Mouse (Mus musculus): ENCODE measurements around the gene Fbxo48.

DNA sequence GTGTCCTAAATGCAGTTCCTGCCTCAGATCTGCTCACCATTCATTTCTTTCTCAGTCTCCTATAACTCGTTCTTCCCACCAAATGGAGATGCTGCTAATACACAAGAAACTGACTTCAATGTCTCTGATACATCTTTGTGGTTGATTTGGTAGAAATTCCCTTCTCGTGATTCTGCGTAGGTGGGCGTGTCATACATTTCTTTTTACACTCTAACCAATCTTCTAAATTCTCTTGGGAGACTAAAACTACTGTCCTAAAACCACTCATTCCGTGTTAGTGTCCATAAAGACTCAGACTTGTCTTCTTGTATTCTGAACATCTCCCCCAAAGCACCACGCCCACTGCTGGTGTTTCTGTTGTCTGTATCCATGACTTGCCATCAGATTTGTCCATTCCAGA, 5.9 kb downstream of the Fbxo48 start:
- no peak for TF ChIP-seq POLR2A (IDR thresholded peaks at IDR 0.05; ENCODE audit: low read depth, low read length)
- no peak for TF ChIP-seq NELFE (IDR thresholded peaks at IDR 0.05; ENCODE audit: low read depth, low read length)
- no peak for TF ChIP-seq ZNF384 (IDR thresholded peaks at IDR 0.05; ENCODE audit: low read depth, low read length)
- TF ChIP-seq RAD21 (IDR thresholded peaks at IDR 0.05; ENCODE audit: low read depth, low read length): no peak
- TF ChIP-seq ZMIZ1 (IDR thresholded peaks at IDR 0.05; ENCODE audit: low read depth, low read length): no peak
- TF ChIP-seq CTCF (conservative IDR thresholded peaks at IDR 0.05 in 1 of 2, IDR thresholded peaks at IDR 0.05 in 1 of 2; ENCODE audit: low read depth in 2 of 2, low read length in 2 of 2): no peak
